Mouse (Mus musculus): ENCODE data around the gene Rae1. TPM values are rescaled to one million over a fixed set of nuclear protein-coding genes. Genes with fewer than 3 reads are reported as not detected.
A peak's percentile ranks its signal among the peaks of the same experiment; 100 is the strongest.

The Rae1 gene
- polyA plus RNA-seq, 1 experiment from 2014 or later = 119 TPM

- no peaks in the 10 kb centered on the region for H3K9me3 ChIP-seq (replicated peaks)
- no peak overlapping the region for H3K4me2 ChIP-seq
- no peaks in the 10 kb centered on the region for H3K27me3 ChIP-seq (replicated peaks)
- peak overlapping the region; percentile 99; the same call in 1 of the 2 replicates for H3K27ac ChIP-seq
- no peak overlapping the region for H3K4me3 ChIP-seq
- ATAC-seq = no peak
- peak overlapping the region; percentile 14 for H3K9ac ChIP-seq
- 0 out of 2 replicates have a peak, but pooled peaks cover 7% of the 10 kb centered on the region for H3K36me3 ChIP-seq
- H3K4me1 ChIP-seq = peaks cover 95% of the 10 kb centered on the region
- WGBS (ENCODE audit: insufficient replicate concordance) = 66% methylated on average over 11 of the region's 11 CpGs
These were observed 42.7 kb downstream of the Rae1 start for GRCm38 (mm10) chr2:173042504-173043162.

GRCm38 (mm10) chr2:173044198-173044970 lies 44.5 kb downstream of the Rae1 start:
- H3K4me1 ChIP-seq = peaks cover 96% of the 10 kb centered on the region
- no peaks in the 10 kb centered on the region for H3K9me3 ChIP-seq (replicated peaks)
- 73% methylated on average over 18 of the region's 18 CpGs for WGBS (ENCODE audit: insufficient replicate concordance)
- 0 out of 2 replicates have a peak, but pooled peaks cover 6% of the 10 kb centered on the region for H3K27me3 ChIP-seq (replicated peaks)
- no peak overlapping the region; the same call in 1 of the 2 replicates for H3K27ac ChIP-seq
- peak overlapping the region; percentile 6; the same call in 1 of the 2 replicates for H3K9ac ChIP-seq
- no peak for ATAC-seq
- 0 out of 2 replicates have a peak, but pooled peaks cover 6% of the 10 kb centered on the region for H3K36me3 ChIP-seq
- H3K4me2 ChIP-seq = no peak overlapping the region
- no peak overlapping the region for H3K4me3 ChIP-seq

GRCm38 (mm10) chr2:173046582-173047297 lies 46.8 kb downstream of the Rae1 start:
- Histone ChIP-seq H3K9ac (peak overlapping the region; percentile 12; the same call in 1 of the 2 replicates), H3K36me3 (no peaks in the 10 kb centered on the region), H3K27ac (peak overlapping the region; percentile 33), H3K4me2 (peak overlapping the region; percentile 9; the same call in 1 of the 2 replicates), H3K4me3 (no peak overlapping the region), H3K9me3 (replicated peaks) (no peaks in the 10 kb centered on the region), H3K4me1 (peaks cover 90% of the 10 kb centered on the region), H3K27me3 (replicated peaks) (0 out of 2 replicates have a peak, but pooled peaks cover 6% of the 10 kb centered on the region)
- ATAC-seq = 0 out of 2 replicates have a peak, but pooled peaks have one; percentile 11
- 22% methylated on average over 15 of the region's 15 CpGs for WGBS (ENCODE audit: insufficient replicate concordance)

- ATAC-seq = no peak
- no peaks in the 10 kb centered on the region for H3K36me3 ChIP-seq
- peak overlapping the region; percentile 39; the same call in 1 of the 2 replicates for H3K4me2 ChIP-seq
- H3K27me3 ChIP-seq (replicated peaks) = 0 out of 2 replicates have a peak, but pooled peaks cover 6% of the 10 kb centered on the region
- no peak overlapping the region; the same call in 1 of the 2 replicates for H3K9ac ChIP-seq
- H3K4me3 ChIP-seq = no peak overlapping the region
- WGBS (ENCODE audit: insufficient replicate concordance) = 60% methylated on average over 5 of the region's 5 CpGs
- no peaks in the 10 kb centered on the region for H3K9me3 ChIP-seq (replicated peaks)
- H3K4me1 ChIP-seq = peaks cover 83% of the 10 kb centered on the region
- peak overlapping the region; percentile 33 for H3K27ac ChIP-seq
These were observed 47.6 kb downstream of the Rae1 start for GRCm38 (mm10) chr2:173047471-173047870.

- peaks cover 76% of the 10 kb centered on the region for H3K4me1 ChIP-seq
These were observed 48.3 kb downstream of the Rae1 start for GRCm38 (mm10) chr2:173048041-173048745.

GRCm38 (mm10) chr2:173049231-173049630 lies 49.3 kb downstream of the Rae1 start:
- Histone ChIP-seq H3K4me1 (peaks cover 65% of the 10 kb centered on the region), H3K4me3 (no peak overlapping the region), H3K36me3 (no peaks in the 10 kb centered on the region), H3K9me3 (replicated peaks) (no peaks in the 10 kb centered on the region), H3K4me2 (no peak overlapping the region), H3K27ac (peak overlapping the region; percentile 53; the same call in 1 of the 2 replicates), H3K9ac (0 out of 2 replicates have a peak overlapping the region, but pooled peaks have one; percentile 1), H3K27me3 (replicated peaks) (0 out of 2 replicates have a peak, but pooled peaks cover 6% of the 10 kb centered on the region)
- 68% methylated on average over 3 of the region's 3 CpGs for WGBS (ENCODE audit: insufficient replicate concordance)
- no peak for ATAC-seq

More at GRCm38 (mm10) chr2:173048041-173048745, 48.3 kb downstream of the Rae1 start:
- 0 out of 2 replicates have a peak, but pooled peaks cover 6% of the 10 kb centered on the region for H3K27me3 ChIP-seq (replicated peaks)
- H3K9me3 ChIP-seq (replicated peaks) = no peaks in the 10 kb centered on the region
- peak overlapping the region; percentile 53 for H3K27ac ChIP-seq
- H3K9ac ChIP-seq = peak overlapping the region; percentile 2; the same call in 1 of the 2 replicates
- WGBS (ENCODE audit: insufficient replicate concordance) = 44% methylated on average over 17 of the region's 17 CpGs
- peak overlapping the region; percentile 4; the same call in 1 of the 2 replicates for H3K4me3 ChIP-seq
- H3K4me2 ChIP-seq = peak overlapping the region; percentile 39
- no peaks in the 10 kb centered on the region for H3K36me3 ChIP-seq
- peak; percentile 22; the same call in 1 of the 2 replicates for ATAC-seq

- ATAC-seq = no peak
- no peak overlapping the region for H3K4me2 ChIP-seq
- no peaks in the 10 kb centered on the region for H3K9me3 ChIP-seq (replicated peaks)
- H3K9ac ChIP-seq = no peak overlapping the region
- no peak overlapping the region for H3K4me3 ChIP-seq
- WGBS (ENCODE audit: insufficient replicate concordance) = 62% methylated on average over 6 of the region's 6 CpGs
- H3K27ac ChIP-seq = peak overlapping the region; percentile 31
- H3K27me3 ChIP-seq (replicated peaks) = 0 out of 2 replicates have a peak, but pooled peaks cover 6% of the 10 kb centered on the region
- no peaks in the 10 kb centered on the region for H3K36me3 ChIP-seq
- peaks cover 60% of the 10 kb centered on the region for H3K4me1 ChIP-seq
These were observed 49.9 kb downstream of the Rae1 start for GRCm38 (mm10) chr2:173049817-173050216.

- peak; percentile 23 for ATAC-seq
- peak overlapping the region; percentile 31; the same call in 1 of the 2 replicates for H3K27ac ChIP-seq
- no peaks in the 10 kb centered on the region for H3K36me3 ChIP-seq
- no peak overlapping the region for H3K4me2 ChIP-seq
- H3K9me3 ChIP-seq (replicated peaks) = no peaks in the 10 kb centered on the region
- peaks cover 57% of the 10 kb centered on the region for H3K4me1 ChIP-seq
- 51% methylated on average over 8 of the region's 8 CpGs for WGBS (ENCODE audit: insufficient replicate concordance)
- no peak overlapping the region for H3K9ac ChIP-seq
- H3K27me3 ChIP-seq (replicated peaks) = 0 out of 2 replicates have a peak, but pooled peaks cover 6% of the 10 kb centered on the region
- H3K4me3 ChIP-seq = no peak overlapping the region
These were observed 50.9 kb downstream of the Rae1 start for GRCm38 (mm10) chr2:173050604-173051382.

- no peak overlapping the region for H3K4me2 ChIP-seq
- H3K36me3 ChIP-seq = no peaks in the 10 kb centered on the region
- peaks cover 57% of the 10 kb centered on the region for H3K4me1 ChIP-seq
- no peaks in the 10 kb centered on the region for H3K9me3 ChIP-seq (replicated peaks)
- H3K27me3 ChIP-seq (replicated peaks) = 0 out of 2 replicates have a peak, but pooled peaks cover 5% of the 10 kb centered on the region
- H3K9ac ChIP-seq = no peak overlapping the region
- 89% methylated on average over 8 of the region's 8 CpGs for WGBS (ENCODE audit: insufficient replicate concordance)
- H3K4me3 ChIP-seq = no peak overlapping the region
- ATAC-seq = no peak
- H3K27ac ChIP-seq = no peak overlapping the region
These were observed 53.0 kb downstream of the Rae1 start for GRCm38 (mm10) chr2:173052881-173053280.

GRCm38 (mm10) chr2:173053846-173054245 lies 53.9 kb downstream of the Rae1 start:
- no peak overlapping the region for H3K9ac ChIP-seq
- H3K4me1 ChIP-seq = peaks cover 57% of the 10 kb centered on the region
- no peaks in the 10 kb centered on the region for H3K9me3 ChIP-seq (replicated peaks)
- no peak overlapping the region for H3K4me3 ChIP-seq
- WGBS (ENCODE audit: insufficient replicate concordance) = 48% methylated on average over 6 of the region's 6 CpGs
- H3K36me3 ChIP-seq = no peaks in the 10 kb centered on the region
- H3K27ac ChIP-seq = no peak overlapping the region
- H3K27me3 ChIP-seq (replicated peaks) = no peaks in the 10 kb centered on the region
- ATAC-seq = no peak
- H3K4me2 ChIP-seq = no peak overlapping the region
